Mouse (Mus musculus) lung, postnatal 0 days (tissue): ENCODE measurements at regions not wholly inside any gene's neighbourhood (a gene's known extent, or its start where the extent isn't known, plus 50 kb on each side); places are given as distances from the start of the nearest gene placed in this dataset.

ENCODE experiments used
- CTCF ChIP-seq: IDR thresholded peaks from 2 replicates; pipeline ENCODE4 v1.5.1; 2016; ENCODE audit warnings: antibody characterized with exemption, mild to moderate bottlenecking
- EP300 ChIP-seq: IDR thresholded peaks from 2 replicates; pipeline ENCODE4 v1.6.1; 2016; ENCODE audit warnings: antibody characterized with exemption, mild to moderate bottlenecking, control low read depth

- no peak for TF ChIP-seq EP300
- no peak for TF ChIP-seq CTCF
These were observed 151.1 kb upstream of the Cep162 start for GRCm38 (mm10) chr9:87406476-87406875.
